Mouse (Mus musculus): ENCODE data around the gene Mgrn1.
A peak's percentile ranks its signal among the peaks of the same experiment; 100 is the strongest.

Mgrn1 gene

DNA sequence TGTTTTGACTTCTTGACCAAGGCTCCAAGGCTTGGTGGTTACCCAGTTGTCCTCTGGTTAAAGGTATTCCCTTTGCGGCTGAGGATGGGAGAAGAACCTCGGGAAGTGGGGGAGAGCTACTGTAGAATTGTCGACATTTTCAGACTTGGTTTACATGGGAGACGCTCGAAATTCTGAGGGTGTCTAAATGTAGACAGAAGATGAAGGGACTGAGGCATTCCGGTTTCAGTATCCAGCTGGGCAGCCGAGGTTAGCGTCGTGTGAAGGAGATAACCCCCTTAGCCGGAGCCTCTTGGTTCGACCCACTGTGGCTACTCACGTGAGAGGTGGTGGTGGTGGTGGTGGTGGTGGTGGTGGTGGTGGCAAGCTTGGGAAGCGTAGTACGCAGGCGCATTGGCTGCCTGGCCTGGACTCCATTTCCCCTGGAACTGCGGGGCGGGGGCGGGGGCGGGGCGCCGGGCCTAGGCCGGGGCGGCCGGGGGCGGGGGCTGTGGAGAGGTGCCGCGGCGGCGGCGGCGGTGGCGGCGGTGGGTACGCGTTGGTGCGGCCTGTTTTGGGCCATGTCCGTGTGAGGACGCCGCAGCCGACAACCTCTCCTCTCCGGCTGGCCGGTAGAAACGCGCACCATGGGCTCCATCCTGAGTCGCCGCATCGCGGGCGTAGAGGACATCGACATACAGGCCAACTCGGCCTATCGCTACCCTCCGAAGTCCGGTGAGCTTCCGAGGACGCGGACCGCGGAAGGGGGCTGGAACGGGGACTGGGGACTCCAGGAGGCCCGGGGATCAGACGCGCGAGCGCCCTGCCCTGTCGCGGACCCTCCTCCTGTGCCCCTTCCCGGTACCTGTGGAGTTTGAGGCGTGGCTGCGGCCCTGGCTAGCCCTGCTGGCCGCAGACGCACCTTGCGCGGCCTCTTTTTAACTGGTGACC lies at the start of gene Mgrn1:
Gene Mgrn1 (plus strand): TSS at position 490 of the 930 bp plus-strand sequence.
- DNase-seq (ENCODE audit: low spot score in 2 of 2), result peak; percentile 93 to 94

DNA sequence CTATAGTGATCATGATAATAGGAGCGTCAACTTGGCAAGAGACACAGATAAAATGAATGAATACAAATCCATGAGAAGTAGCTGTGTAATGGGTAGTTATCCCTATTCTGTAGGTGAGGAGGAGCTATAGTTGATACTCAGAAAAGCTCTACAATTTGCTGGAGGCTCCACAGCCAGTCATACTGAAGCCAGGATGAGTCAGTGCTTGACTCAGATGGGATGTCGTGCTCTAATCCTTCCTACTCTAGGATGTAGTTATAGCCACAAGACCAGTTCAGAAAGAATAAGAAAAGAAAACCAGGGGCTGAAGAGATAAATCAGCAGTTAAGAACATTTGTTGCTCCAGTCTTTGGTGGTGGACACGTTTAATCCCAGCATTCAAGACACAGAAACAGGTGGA lies 48.4 kb upstream of the Mgrn1 start:
- no peak for DNase-seq (ENCODE audit: low spot score in 2 of 2)

DNA sequence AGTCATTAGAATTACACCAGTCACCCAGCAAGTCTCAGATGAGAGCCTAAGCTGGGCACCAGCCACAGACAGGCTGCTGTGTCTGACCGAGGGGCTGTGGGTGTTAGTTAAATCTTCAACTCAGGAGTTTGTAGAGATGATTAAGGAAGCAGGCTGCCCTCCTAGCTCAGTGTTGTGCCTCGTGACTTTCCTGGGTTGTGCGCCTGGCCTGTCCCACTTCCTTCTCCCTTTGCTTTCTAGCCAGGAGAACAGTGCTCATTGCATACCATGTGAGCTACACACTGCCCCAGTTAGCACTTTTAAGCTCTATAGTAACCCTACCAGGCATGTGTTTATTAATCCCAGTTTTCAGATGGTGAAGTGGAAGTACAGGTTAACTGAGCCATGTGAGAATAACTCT lies 46.5 kb upstream of the Mgrn1 start:
- no peak for DNase-seq (ENCODE audit: low spot score in 2 of 2)

DNA sequence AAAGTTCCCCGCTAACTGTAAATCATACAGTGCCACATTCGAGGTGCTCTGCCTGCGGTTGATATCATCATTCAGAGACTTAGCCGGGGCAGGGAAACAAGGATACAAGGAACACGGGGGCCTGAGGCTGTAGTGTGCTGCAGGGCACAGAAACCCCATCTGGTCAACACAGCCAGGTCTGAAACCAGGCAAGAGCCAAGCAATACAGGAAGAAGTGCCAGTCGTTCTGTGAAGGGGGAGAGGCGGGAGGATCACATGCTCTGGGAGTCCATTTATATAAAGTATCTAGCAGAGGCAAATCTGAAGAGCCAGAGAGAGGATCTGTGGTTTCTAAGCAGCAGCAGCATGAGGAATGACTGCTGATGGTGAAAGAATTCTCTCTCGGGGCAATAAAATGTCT lies 45.8 kb upstream of the Mgrn1 start:
- no peak for DNase-seq (ENCODE audit: low spot score in 2 of 2)

DNA sequence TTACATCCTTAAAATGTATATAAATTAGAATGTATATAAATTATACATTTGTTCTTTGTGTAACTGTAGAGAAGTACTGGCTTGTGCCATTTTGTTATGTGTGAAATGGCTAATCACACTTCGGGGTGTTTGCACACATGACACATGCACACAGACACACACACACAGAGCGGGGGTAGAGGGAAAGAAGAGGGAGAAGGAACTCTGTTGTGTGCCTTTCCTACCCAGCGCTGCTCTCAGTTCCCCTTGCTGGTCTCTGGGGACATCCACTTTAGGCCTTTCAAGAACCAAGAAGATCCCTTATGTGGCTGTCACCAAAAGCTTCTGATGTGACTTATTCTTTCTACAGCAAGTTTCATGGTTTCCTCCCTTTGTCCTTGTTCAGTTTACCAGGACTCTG lies 39.0 kb upstream of the Mgrn1 start:
- no peak for DNase-seq (ENCODE audit: low spot score in 2 of 2)

DNA sequence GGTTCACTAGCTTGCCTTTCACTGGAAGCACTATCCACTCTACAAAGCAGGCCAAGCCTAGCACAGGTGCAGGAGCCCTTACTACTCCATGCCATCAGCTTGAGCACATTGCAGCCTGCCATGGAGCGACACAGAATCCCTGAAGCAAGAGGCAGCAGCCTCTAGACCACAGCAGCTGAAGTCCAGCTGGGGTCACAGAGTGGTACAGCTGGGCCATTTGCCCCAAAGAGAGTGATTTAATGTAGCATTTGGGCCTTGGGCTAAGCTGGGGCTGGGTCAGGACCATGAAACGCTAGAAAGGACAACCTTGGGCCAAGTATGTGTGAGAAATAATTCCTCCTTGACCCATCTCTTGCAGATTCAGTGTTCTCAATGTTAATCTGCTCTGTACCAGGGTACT lies 38.0 kb upstream of the Mgrn1 start:
- no peak for DNase-seq (ENCODE audit: low spot score in 2 of 2)

DNA sequence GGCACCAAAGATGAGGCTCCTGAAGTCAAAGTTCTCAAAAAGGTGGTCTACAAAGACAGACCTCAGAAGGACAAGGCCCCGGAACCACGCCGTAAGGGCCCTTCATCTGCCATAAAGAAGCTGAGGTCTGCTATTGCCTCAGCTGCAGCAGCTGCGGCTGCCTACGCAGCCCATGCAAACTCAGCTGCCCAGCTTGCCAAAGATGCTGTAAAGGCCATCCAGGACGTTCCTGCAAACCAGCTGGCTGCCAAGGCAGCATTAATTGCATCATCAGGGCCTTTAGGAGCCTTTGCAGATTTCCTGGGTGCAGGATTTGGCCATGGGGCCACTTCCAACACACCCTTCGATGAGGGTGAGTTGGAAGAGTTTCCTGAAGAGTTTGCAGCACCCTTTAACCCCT lies 35.7 kb upstream of the Mgrn1 start:
- no peak for DNase-seq (ENCODE audit: low spot score in 2 of 2)

DNA sequence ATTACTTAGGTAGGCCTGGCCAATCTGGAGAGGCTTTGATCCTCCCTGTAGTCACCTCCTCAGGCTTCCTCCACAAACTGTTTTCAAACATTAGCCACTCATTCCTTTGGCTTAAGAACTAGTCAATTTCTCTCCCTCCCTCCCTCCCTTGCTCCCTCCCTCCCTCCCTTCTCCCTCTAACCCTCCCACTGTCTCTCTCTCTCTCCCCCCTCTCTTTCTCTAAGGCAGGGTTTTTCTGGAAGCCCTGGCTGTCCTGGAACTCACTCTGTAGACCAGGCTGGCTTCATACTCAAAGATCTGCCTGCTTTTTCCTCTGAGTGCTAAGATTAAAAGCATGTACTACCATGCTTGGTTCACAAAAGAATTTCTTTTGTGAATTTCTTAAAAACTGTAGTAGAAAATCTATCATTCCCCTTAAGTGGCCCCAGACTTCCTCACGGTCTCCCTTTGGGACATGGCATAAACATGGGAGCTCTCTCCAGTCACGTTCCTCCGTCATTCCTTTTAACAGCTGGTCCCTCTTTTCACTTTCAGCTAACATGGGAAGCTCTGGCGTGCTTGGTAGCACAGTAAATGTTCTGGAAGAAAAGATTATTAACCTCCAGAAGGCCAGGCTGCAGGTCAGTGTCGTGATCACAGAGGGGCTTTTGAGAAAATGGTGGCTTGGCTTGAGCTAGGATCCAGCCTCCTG lies 35.0 kb upstream of the Mgrn1 start:
- no peak for DNase-seq (ENCODE audit: low spot score in 2 of 2)

DNA sequence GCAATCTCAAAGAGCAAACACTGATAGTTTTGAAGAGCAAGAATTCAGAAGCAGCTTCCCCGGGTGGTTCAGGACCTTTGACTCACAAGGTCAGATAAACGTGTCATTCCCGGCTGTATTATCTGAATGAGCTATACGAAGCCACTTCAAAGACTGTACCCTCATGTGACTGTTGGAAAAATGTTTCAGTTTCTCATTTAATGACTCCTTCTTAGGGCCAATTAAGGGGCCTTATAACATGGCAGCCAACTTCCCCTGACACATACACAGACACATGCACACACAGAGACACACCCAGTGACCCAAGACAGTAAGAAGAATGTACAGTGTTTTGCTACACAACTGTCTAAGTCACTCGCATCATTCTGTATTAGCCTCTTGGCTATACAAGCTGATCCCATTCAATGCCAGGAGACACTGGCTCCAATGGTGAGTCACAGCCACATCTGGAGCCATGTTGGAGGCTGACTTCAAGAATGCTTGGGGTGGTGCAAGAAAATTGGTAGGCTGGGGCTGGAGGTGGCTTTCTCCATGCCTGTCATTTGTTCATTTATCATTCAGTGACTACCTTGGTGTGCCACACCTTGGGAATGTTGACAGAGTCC lies 30.9 kb upstream of the Mgrn1 start:
- DNase-seq (ENCODE audit: low spot score in 2 of 2), result no peak

DNA sequence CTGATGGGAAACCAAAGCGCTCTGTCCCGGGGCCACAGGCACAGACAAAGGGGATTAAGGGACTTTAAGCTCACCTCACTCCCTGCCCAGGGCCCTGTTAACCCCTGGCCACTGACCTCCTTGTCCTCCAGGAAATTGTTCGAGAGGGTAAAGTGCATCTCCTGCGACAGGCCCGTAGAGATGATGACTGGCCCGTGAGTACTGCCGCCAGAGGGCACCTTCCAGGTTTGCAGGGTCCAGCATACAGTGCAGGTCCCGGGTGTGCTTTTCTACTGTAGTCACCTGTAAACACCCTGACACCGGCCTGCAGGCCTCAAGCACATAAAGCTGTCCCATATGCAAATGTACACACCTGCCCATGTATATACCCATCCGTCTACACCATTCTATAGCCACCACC lies 24.7 kb upstream of the Mgrn1 start:
- DNase-seq (ENCODE audit: low spot score in 2 of 2), result no peak

DNA sequence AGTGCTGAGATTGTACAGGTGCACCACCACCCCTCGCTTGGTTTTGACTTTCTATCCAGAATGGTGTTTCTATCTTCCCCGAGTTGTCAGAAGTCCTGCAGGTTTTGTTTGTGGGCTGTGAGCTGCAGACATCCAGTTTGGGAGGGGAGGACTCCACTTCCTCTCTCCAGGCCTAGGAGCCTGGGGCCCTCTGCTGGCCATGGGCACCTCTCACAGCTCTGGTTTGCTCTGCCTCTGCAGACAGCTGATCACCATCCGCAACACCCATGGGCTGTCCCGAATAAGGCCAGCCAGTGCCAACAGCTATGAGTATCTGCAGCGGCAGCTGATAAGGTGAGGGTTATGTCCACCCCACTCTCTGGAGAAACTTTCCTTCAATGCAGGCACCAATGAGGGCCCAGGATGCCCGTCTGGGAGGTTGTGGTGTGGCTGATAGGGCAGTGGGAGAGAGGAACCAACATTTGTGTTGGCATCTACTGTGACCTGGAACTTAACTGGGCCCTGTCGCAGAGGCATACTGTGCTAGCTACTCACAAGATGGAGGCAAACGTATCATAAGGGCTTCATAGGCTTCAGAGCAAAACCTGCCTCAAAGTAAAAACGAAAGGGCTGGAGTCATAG lies 23.1 kb upstream of the Mgrn1 start:
- DNase-seq (ENCODE audit: low spot score in 2 of 2), result peak; percentile 68 to 78

DNA sequence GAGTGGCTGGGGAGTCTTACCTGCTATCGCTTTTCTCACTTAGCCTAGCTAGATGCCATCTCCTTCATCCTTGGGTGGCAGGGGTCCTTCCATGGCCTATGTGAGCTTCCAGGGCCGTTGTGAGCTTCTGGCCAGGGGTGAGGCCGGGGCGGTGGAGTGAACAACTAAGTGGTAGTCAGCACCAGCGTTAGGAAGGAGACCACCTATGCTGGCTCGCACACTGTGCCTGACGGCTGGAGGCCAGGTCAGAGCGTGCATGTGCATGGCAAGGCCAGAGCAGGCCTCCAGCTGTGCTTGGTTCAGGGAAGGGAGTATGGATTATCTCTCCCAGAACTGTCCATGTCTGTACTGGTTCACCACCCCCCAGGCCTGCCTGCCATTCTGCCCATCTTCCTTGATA lies 22.3 kb upstream of the Mgrn1 start:
- DNase-seq (ENCODE audit: low spot score in 2 of 2), result no peak

DNA sequence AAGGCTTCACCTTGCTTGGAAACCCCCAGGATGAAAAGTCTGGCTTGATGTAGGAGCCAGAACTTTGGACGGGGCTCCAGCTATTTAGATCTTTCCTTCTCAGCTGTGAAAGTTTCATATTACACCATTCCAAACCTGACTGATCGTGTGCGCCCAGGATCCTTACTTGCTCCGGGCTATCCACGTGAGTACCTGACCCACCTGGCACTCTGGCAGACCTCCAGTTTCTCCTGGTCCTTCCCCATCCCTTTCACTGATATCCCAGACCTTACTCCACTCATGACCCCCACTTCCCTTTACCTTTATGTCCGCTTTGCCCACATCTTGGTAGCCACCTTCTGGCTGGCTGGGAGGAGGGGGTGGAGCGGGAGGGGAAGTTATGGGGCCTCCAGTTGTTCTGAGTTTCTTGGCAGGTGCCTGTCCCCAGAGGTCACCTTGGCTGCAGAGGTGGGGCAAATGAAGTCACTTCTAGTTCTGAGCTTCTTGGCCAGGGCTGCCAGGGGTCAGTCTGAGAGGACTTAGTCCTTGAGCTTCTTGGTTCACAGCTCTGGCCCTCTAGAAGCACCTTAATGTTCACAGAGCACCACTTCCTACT lies 19.9 kb upstream of the Mgrn1 start:
- DNase-seq (ENCODE audit: low spot score in 2 of 2), result no peak

DNA sequence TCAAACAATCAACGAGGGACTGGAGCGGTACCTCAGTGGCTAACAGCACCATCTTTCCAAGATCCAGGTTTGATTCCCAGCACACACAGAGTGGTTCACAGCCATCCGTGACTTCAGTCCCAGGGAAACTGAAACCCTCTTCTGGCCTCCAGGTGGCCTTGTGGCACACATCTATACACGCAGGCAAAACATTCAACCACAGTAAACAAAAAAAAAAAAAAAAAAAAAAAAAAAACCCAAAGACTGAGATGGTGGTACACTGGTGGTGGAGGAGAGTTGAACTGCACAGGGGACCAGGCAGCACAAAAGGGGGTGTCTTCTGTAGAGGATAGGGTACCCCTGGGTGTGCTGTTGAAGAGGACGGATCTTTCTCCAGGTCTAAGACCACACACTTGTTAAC lies 15.6 kb upstream of the Mgrn1 start:
- no peak for DNase-seq (ENCODE audit: low spot score in 2 of 2)

DNA sequence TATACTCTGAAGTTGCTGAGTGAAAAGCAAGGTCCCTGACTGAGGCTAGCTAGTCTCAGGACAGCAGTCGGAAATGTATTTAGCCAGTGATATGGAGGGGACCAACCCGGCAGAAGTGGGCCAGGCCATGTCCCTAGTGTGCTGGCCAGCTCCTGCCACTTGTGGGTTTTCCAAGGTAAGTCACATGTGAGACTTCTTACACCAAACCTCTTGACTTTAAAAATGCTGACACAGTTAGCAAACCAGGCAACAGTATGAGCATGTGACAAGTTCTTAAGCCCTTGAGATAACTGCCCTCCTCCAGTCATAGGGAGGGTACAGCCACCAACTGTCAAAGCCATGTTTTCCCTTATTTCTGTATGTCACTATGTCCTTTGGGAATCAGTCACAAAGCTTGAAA lies 14.1 kb upstream of the Mgrn1 start:
- no peak for DNase-seq (ENCODE audit: low spot score in 2 of 2)

DNA sequence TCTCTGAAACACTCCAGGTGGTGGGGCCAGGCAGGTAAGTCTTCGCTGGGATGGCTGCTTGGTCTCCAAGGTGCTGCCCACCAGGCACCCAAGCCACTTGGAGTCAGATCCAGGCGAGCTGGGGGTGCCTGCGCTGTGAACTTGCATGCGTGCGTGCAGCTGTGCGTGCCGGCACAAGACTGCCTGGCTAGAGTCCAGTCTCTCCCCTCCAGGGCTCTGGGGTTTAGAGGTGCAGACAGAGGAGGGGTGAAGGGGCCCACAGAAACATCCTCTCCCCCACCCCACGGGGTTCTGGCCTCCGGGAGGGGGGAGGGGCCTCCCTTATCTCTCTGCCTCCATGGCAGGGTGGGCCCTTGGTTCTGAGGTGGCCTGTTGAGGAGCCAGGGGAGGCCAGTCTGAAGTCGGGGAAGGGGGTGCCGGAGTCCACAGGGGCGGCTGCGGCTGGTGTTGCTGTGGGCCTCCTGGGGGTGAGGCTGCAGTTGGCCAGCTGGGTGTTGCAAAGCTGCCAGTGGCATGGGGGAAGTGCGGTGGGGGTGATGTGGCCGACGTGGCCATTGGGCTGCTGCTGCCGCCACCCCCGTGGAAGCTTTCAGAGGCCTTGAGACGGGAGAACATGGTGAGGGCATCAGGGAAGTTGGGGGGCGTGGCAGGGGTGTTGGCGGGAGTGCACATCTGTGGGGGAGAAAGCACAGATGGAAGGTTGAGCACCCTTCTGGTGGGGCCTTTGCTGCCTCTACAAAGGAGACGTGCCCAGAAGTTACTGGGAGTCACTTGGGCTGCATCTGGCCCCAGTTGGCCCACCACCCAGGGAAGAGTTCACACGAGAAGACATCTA lies 10.6 kb upstream of the Mgrn1 start:
- no peak for DNase-seq (ENCODE audit: low spot score in 2 of 2)

DNA sequence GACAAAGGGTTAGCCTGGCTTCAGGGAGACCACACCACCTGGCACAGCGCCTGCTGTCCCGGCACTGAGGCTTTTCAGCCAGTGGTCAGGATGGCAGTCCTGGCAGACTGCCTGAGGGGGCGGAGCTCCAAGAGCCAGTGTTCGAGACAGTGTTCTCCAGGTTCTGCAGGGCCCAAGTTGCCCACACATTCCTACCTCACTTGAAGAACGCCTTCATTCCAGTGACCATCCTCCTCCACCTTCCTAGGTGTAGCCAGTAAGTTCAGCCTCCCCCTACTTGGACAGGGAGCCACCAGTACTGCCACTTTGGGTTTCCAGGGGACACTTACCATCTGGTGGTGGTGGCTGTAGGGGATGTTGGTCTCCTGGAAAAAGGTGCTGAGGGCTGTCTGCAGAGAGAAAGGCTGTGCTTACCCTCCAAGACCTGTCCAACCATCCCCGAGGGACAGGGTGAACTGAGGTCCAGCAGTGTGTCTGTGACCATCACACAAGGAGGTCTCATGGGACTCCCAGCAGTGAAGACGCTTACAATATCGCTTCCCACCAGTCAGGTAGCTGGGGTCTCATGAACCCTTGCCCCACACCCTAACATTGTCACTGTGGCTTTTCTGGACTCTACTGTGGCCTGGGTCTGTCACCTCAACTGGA lies 9.9 kb upstream of the Mgrn1 start:
- peak; percentile 82 to 85 for DNase-seq (ENCODE audit: low spot score in 2 of 2)

DNA sequence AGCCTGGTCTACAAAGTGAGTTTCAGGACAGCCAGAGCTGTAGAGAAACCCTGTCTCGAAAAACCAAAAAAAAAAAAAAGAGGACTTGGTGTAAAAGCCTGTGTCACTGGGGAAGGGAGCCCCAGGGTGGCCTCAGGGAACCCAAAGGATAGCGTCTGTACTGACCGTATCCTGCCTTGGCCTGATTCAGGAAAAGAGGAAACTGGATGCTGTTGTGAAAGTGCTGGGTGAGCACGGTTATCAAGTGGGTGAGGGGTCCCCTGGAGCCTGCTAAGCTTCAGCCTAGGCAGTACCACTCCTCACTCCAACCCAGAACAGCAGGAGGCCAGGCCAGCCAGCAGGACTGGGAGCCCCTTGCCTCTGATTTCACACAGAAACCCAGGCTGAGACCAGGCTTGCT lies 8.9 kb upstream of the Mgrn1 start:
- no peak for DNase-seq (ENCODE audit: low spot score in 2 of 2)

DNA sequence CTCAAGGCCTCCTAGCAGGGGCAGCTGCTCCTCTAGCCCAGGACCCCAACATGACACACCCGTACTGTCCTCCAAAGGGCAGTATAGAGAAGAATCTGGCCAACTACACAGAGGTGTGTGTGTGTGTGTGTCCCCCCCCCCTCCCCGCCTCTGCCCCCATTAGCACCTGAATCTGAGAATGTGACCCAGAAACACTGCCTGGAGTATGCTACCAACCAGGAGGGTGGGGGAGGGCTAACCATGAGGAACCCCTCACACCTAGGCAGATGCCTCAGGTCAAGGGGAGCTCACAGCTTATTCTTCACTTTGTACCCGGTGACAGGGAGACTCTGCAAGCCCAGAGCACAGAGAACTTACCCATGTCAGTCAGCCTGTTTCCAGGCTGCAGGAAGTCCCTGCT lies 8.3 kb upstream of the Mgrn1 start:
- no peak for DNase-seq (ENCODE audit: low spot score in 2 of 2)

DNA sequence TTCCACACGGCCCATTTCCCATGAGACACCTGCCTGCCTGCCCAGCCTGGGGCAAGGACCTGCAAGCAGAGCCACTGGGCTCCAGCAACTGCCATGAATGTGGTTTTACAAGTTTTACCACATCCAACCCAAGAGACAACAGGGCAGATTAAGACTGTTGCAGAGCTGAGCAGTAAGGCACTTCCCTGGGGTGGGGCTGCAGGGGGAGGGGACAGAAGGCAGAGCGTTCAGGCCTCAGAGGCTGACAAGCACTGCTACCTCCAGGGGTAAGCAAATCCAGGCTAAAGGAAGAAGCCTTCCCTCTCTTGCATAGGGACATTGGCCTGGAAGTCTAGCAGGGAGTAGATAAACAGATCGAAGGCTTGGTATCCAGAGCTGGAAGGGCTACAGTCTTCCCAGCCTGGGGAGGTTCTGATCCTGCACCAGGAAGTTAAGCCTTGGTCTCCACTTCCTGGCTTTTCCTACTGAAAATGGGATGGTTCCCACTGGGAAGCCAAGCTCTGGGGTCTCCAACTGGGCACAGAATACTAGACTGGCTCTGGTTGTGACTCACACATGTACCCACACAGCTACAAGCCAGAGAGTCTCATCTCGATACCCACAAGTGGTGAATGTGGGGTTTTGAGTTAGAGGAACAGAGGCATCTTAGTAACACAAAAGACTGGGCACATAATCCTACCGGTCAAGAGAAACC lies 7.7 kb upstream of the Mgrn1 start:
- DNase-seq (ENCODE audit: low spot score in 2 of 2), result no peak

Measured in right cerebral cortex, postnatal 10 days (tissue).